Mouse (Mus musculus): ENCODE results near the gene Phf24. TPM values are rescaled to one million over a fixed set of nuclear protein-coding genes. Genes with fewer than 3 reads are reported as not detected.
A peak's percentile ranks its signal among the peaks of the same experiment; 100 is the strongest.

The Phf24 gene
- polyA plus RNA-seq, 1 experiment: 1.1 TPM

- Histone ChIP-seq H3K36me3 (ENCODE audit: control insufficient read depth, insufficient read depth, low read length) (peaks cover 4% of the 10 kb centered on the region; the same call in 1 of the 2 replicates), H3K27ac (ENCODE audit: insufficient read depth, low read length) (no peak overlapping the region), H3K4me1 (ENCODE audit: control insufficient read depth, insufficient read depth, insufficient read length) (peaks cover 4% of the 10 kb centered on the region; the same call in 1 of the 2 replicates), H3K27me3 (ENCODE audit: control insufficient read depth, insufficient read depth, low read length) (no peaks in the 10 kb centered on the region), H3K4me3 (ENCODE audit: extremely low read depth, insufficient read depth, insufficient read length) (no peak overlapping the region)
- TF ChIP-seq CTCF (IDR thresholded peaks at IDR 0.05; ENCODE audit: extremely low read depth, insufficient read depth, insufficient read length, insufficient replicate concordance) (no peak), POLR2A (IDR thresholded peaks at IDR 0.05; ENCODE audit: low read depth, low read length) (no peak)
- WGBS: 87% methylated on average over 7 of the region's 7 CpGs
- no peak for DNase-seq (ENCODE audit: low read depth in 1 of 2, low spot score in 2 of 2)
These were observed 36.1 kb downstream of the Phf24 start for GRCm38 (mm10) chr4:42952563-42952962.

- no peaks in the 10 kb centered on the region for H3K27me3 ChIP-seq (ENCODE audit: control insufficient read depth, insufficient read depth, low read length)
- H3K36me3 ChIP-seq (ENCODE audit: control insufficient read depth, insufficient read depth, low read length): peaks cover 5% of the 10 kb centered on the region; the same call in 1 of the 2 replicates
- 64% methylated on average over 10 of the region's 10 CpGs for WGBS
- no peak for DNase-seq (ENCODE audit: low read depth in 1 of 2, low spot score in 2 of 2)
- peaks cover 4% of the 10 kb centered on the region; the same call in 1 of the 2 replicates for H3K4me1 ChIP-seq (ENCODE audit: control insufficient read depth, insufficient read depth, insufficient read length)
- no peak for TF ChIP-seq POLR2A (IDR thresholded peaks at IDR 0.05; ENCODE audit: low read depth, low read length)
- no peak for TF ChIP-seq CTCF (IDR thresholded peaks at IDR 0.05; ENCODE audit: extremely low read depth, insufficient read depth, insufficient read length, insufficient replicate concordance)
- H3K27ac ChIP-seq (ENCODE audit: insufficient read depth, low read length): no peak overlapping the region
- H3K4me3 ChIP-seq (ENCODE audit: extremely low read depth, insufficient read depth, insufficient read length): no peak overlapping the region
These were observed 37.1 kb downstream of the Phf24 start for GRCm38 (mm10) chr4:42953435-42954094.

- DNase-seq (ENCODE audit: low read depth in 1 of 2, low spot score in 2 of 2): peak in 1 of 2 experiments; percentile 35
- no peaks in the 10 kb centered on the region for H3K27me3 ChIP-seq (ENCODE audit: control insufficient read depth, insufficient read depth, low read length)
- no peaks in the 10 kb centered on the region; the same call in 1 of the 2 replicates for H3K4me1 ChIP-seq (ENCODE audit: control insufficient read depth, insufficient read depth, insufficient read length)
- H3K27ac ChIP-seq (ENCODE audit: insufficient read depth, low read length): no peak overlapping the region
- H3K4me3 ChIP-seq (ENCODE audit: extremely low read depth, insufficient read depth, insufficient read length): no peak overlapping the region
- TF ChIP-seq CTCF (IDR thresholded peaks at IDR 0.05; ENCODE audit: extremely low read depth, insufficient read depth, insufficient read length, insufficient replicate concordance): peak; percentile 85
- TF ChIP-seq POLR2A (IDR thresholded peaks at IDR 0.05; ENCODE audit: low read depth, low read length): no peak
- WGBS: 29% methylated on average over 10 of the region's 10 CpGs
- peaks cover 5% of the 10 kb centered on the region; the same call in 1 of the 2 replicates for H3K36me3 ChIP-seq (ENCODE audit: control insufficient read depth, insufficient read depth, low read length)
These were observed 37.8 kb downstream of the Phf24 start for GRCm38 (mm10) chr4:42954297-42954696.

DNA sequence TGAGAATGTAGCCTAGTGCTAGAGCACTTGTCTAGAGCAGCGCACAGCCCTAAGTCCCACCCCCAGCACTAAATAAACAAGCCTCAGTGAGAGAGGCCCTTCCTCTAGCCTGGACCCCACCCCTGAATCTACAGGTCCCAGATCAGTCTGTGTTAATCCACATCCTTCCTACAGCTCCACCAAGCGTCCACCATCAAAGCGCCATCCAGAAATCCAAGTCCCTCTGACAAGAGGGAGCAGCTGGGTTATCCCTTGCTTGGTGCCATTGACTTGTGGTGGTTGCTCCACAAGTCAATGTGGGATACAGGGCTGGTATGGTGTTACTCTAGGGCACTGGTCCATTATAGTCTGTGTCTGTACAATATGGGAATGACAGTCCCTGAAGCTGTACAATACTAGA, 38.7 kb downstream of the Phf24 start:
- Histone ChIP-seq H3K27ac (ENCODE audit: insufficient read depth, low read length) (no peak overlapping the region), H3K27me3 (ENCODE audit: control insufficient read depth, insufficient read depth, low read length) (no peaks in the 10 kb centered on the region), H3K36me3 (ENCODE audit: control insufficient read depth, insufficient read depth, low read length) (peaks cover 5% of the 10 kb centered on the region; the same call in 1 of the 2 replicates), H3K4me1 (ENCODE audit: control insufficient read depth, insufficient read depth, insufficient read length) (no peaks in the 10 kb centered on the region), H3K4me3 (ENCODE audit: extremely low read depth, insufficient read depth, insufficient read length) (no peak overlapping the region)
- no peak for DNase-seq (ENCODE audit: low read depth in 1 of 2, low spot score in 2 of 2)
- 100% methylated on average over 3 of the region's 3 CpGs for WGBS
- TF ChIP-seq CTCF (IDR thresholded peaks at IDR 0.05; ENCODE audit: extremely low read depth, insufficient read depth, insufficient read length, insufficient replicate concordance): no peak
- TF ChIP-seq POLR2A (IDR thresholded peaks at IDR 0.05; ENCODE audit: low read depth, low read length): no peak

DNA sequence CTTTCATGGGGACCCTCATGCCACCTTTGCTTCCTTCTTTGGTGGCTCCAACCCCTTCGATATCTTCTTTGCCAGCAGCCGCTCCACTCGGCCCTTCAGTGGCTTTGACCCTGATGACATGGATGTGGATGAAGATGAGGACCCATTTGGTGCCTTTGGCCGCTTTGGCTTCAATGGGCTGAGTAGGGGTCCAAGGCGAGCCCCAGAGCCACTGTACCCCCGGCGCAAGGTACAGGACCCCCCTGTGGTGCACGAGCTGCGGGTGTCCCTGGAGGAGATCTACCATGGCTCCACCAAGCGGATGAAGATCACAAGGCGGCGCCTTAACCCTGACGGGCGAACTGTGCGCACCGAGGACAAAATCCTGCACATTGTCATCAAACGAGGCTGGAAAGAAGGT, 40.1 kb downstream of the Phf24 start:
- Histone ChIP-seq H3K27ac (ENCODE audit: insufficient read depth, low read length) (no peak overlapping the region), H3K4me1 (ENCODE audit: control insufficient read depth, insufficient read depth, insufficient read length) (no peaks in the 10 kb centered on the region), H3K36me3 (ENCODE audit: control insufficient read depth, insufficient read depth, low read length) (peaks cover 5% of the 10 kb centered on the region; the same call in 1 of the 2 replicates), H3K4me3 (ENCODE audit: extremely low read depth, insufficient read depth, insufficient read length) (no peak overlapping the region), H3K27me3 (ENCODE audit: control insufficient read depth, insufficient read depth, low read length) (no peaks in the 10 kb centered on the region)
- WGBS: 95% methylated on average over 17 of the region's 17 CpGs
- TF ChIP-seq POLR2A (IDR thresholded peaks at IDR 0.05; ENCODE audit: low read depth, low read length) (no peak), CTCF (IDR thresholded peaks at IDR 0.05; ENCODE audit: extremely low read depth, insufficient read depth, insufficient read length, insufficient replicate concordance) (no peak)
- no peak for DNase-seq (ENCODE audit: low read depth in 1 of 2, low spot score in 2 of 2)

DNA sequence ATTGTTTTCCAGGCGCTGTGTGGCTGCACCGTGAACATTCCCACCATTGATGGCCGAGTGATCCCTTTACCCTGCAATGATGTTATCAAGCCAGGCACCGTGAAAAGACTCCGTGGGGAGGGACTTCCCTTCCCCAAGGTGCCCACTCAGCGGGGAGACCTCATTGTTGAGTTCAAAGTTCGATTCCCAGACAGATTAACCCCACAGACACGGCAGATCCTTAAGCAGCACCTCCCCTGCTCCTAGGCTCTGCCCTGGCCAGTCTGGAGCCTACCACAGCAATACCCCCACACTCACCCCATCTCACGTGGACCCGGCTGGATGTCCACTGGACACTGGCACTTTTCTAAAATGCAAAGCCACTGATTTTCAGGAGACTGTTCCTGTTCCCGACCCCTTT, 40.8 kb downstream of the Phf24 start:
- peaks cover 5% of the 10 kb centered on the region; the same call in 1 of the 2 replicates for H3K36me3 ChIP-seq (ENCODE audit: control insufficient read depth, insufficient read depth, low read length)
- H3K4me1 ChIP-seq (ENCODE audit: control insufficient read depth, insufficient read depth, insufficient read length): no peaks in the 10 kb centered on the region
- no peak overlapping the region for H3K4me3 ChIP-seq (ENCODE audit: extremely low read depth, insufficient read depth, insufficient read length)
- no peak for DNase-seq (ENCODE audit: low read depth in 1 of 2, low spot score in 2 of 2)
- no peak overlapping the region for H3K27ac ChIP-seq (ENCODE audit: insufficient read depth, low read length)
- WGBS: 93% methylated on average over 11 of the region's 11 CpGs
- no peak for TF ChIP-seq CTCF (IDR thresholded peaks at IDR 0.05; ENCODE audit: extremely low read depth, insufficient read depth, insufficient read length, insufficient replicate concordance)
- no peak for TF ChIP-seq POLR2A (IDR thresholded peaks at IDR 0.05; ENCODE audit: low read depth, low read length)
- no peaks in the 10 kb centered on the region for H3K27me3 ChIP-seq (ENCODE audit: control insufficient read depth, insufficient read depth, low read length)

DNA sequence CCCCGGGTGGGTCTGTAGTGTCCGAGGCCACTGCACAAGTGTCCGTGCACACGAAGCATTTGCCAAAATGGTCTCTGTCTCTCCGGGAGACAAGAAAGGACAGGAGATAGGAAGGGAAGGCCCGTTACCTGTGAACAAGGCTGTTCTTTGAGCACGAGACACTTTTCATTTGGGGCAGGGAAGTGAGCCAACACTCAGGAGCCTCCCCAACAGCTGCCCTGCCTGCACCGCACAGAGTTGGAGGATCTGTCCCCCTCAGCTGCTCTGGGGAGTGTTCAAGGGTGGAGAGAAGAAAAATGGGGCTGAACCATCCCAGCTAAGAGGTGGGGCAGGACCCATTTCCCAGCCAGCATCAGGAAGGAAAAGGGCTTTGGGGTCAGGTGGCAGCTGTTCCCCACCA, 41.5 kb downstream of the Phf24 start:
- peaks cover 5% of the 10 kb centered on the region; the same call in 1 of the 2 replicates for H3K36me3 ChIP-seq (ENCODE audit: control insufficient read depth, insufficient read depth, low read length)
- no peak overlapping the region for H3K4me3 ChIP-seq (ENCODE audit: extremely low read depth, insufficient read depth, insufficient read length)
- H3K4me1 ChIP-seq (ENCODE audit: control insufficient read depth, insufficient read depth, insufficient read length): no peaks in the 10 kb centered on the region
- no peaks in the 10 kb centered on the region for H3K27me3 ChIP-seq (ENCODE audit: control insufficient read depth, insufficient read depth, low read length)
- DNase-seq (ENCODE audit: low read depth in 1 of 2, low spot score in 2 of 2): no peak
- no peak overlapping the region for H3K27ac ChIP-seq (ENCODE audit: insufficient read depth, low read length)
- TF ChIP-seq POLR2A (IDR thresholded peaks at IDR 0.05; ENCODE audit: low read depth, low read length) (no peak), CTCF (IDR thresholded peaks at IDR 0.05; ENCODE audit: extremely low read depth, insufficient read depth, insufficient read length, insufficient replicate concordance) (no peak)
- 93% methylated on average over 8 of the region's 8 CpGs for WGBS
